ENCODE assay signal across 37 mouse cellular contexts in the genomic region with DNA sequence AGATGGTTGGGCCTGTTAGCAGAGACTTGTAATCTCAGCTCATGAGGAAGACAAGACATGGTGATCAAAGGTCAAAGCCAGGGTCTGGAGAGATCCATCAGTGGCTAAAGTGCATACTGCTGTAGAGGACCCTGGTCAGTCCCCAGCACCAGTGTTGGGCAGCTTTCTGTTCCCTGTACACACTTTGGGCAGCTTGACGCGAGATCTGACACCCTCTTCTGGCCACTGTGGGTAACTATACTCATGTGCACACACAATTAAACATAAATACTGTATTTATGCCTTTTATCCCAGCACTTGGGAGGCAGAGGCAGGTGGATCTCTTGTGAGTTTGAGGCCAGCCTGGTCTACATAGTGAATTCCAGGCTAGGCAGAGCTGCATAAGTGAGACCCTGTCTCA. TPM values are rescaled to one million over a fixed set of nuclear protein-coding genes. Genes with fewer than 3 reads are reported as not detected.
"Had no signal": no experiment of that assay in that cellular context is flagged by ENCODE, and none has a peak within 500 bp of the region (broad histone marks: within the 10 kb centered on the region; RNA-seq: fewer than 3 reads in every experiment).

No protein-coding gene starts in this region.

- H3K9ac ChIP-seq: heart, embryonic 13.5 days; heart, embryonic 15.5 days; hindbrain, embryonic 13.5 days; hindbrain, embryonic 15.5 days; limb, embryonic 13.5 days; limb, embryonic 15.5 days; liver, embryonic 12.5 days; liver, embryonic 15.5 days had no signal

- H3K4me3 ChIP-seq: heart, embryonic 10.5 days; heart, embryonic 13.5 days; heart, embryonic 15.5 days; hindbrain, embryonic 13.5 days; hindbrain, embryonic 15.5 days; layer of hippocampus, adult 2 months; limb, embryonic 13.5 days; limb, embryonic 15.5 days; liver, embryonic 12.5 days; liver, embryonic 15.5 days had no signal

- H3K9me3 ChIP-seq: heart, embryonic 10.5 days; heart, embryonic 13.5 days; heart, embryonic 15.5 days; hindbrain, embryonic 13.5 days; hindbrain, embryonic 15.5 days; limb, embryonic 13.5 days; limb, embryonic 15.5 days; liver, embryonic 12.5 days; liver, embryonic 15.5 days had no signal

- ATAC-seq: hindbrain, postnatal 0 days; intestine, embryonic 16.5 days; liver, embryonic 12.5 days had no signal

- H3K4me2 ChIP-seq: heart, embryonic 13.5 days; heart, embryonic 15.5 days; hindbrain, embryonic 13.5 days; hindbrain, embryonic 15.5 days; limb, embryonic 13.5 days; limb, embryonic 15.5 days; liver, embryonic 12.5 days; liver, embryonic 15.5 days had no signal

- H3K4me1 ChIP-seq: heart, embryonic 10.5 days; heart, embryonic 13.5 days; heart, embryonic 15.5 days; hindbrain, embryonic 15.5 days; limb, embryonic 13.5 days; limb, embryonic 15.5 days; liver, embryonic 12.5 days; liver, embryonic 15.5 days had no signal

- H3K27me3 ChIP-seq: heart, embryonic 13.5 days; heart, embryonic 15.5 days; hindbrain, embryonic 13.5 days; hindbrain, embryonic 15.5 days; limb, embryonic 13.5 days; limb, embryonic 15.5 days; liver, embryonic 12.5 days; liver, embryonic 15.5 days had no signal

- H3K27ac ChIP-seq: heart, embryonic 10.5 days; heart, embryonic 13.5 days; heart, embryonic 15.5 days; hindbrain, embryonic 13.5 days; hindbrain, embryonic 15.5 days; hindbrain, postnatal 0 days; layer of hippocampus, adult 2 months; limb, embryonic 13.5 days; limb, embryonic 15.5 days; liver, embryonic 12.5 days; liver, embryonic 15.5 days had no signal

- DNase-seq: gastrocnemius, postnatal 14 days; gastrocnemius, postnatal 36 days; heart, adult 18-20 months; heart, postnatal 14 days; heart, postnatal 36 days; kidney, adult 11 months; kidney, adult 2 months; kidney, postnatal 10 days; left cerebral cortex, postnatal 4 days had no signal

RNA-seq across cellular contexts. Expression of a gene that starts 15.0 kb away (rescaled TPM):
- total RNA-seq: gastrocnemius, adult 8-10 months; gastrocnemius, postnatal 14 days; gastrocnemius, postnatal 36 days; heart, adult 18-20 months; heart, postnatal 14 days; heart, postnatal 36 days; hematopoietic stem cell, adult 5-6 weeks; hindbrain, postnatal 0 days; layer of hippocampus, adult 2 months; layer of hippocampus, postnatal 10 days; layer of hippocampus, postnatal 25 days; left cerebral cortex, adult 18-20 months; left cerebral cortex, adult 8-10 months; left cerebral cortex, postnatal 10 days; left cerebral cortex, postnatal 25 days; left cerebral cortex, postnatal 4 days had no signal
- polyA plus RNA-seq: heart, embryonic 10.5 days; heart, embryonic 13.5 days; hindbrain, embryonic 11.5 days; hindbrain, embryonic 13.5 days; kidney, embryonic 14.5 days; kidney, embryonic 16.5 days; limb, embryonic 11.5 days; limb, embryonic 13.5 days; limb, embryonic 15.5 days; liver, embryonic 12.5 days had no signal

RNA-seq across cellular contexts. Expression of a gene that starts 35.2 kb away (rescaled TPM):
- total RNA-seq: gastrocnemius, adult 18-20 months; gastrocnemius, adult 8-10 months; gastrocnemius, postnatal 14 days; gastrocnemius, postnatal 36 days; heart, adult 18-20 months; heart, adult 8-10 months; heart, postnatal 14 days; heart, postnatal 36 days; hematopoietic stem cell, adult 5-6 weeks; hindbrain, postnatal 0 days; layer of hippocampus, adult 2 months; layer of hippocampus, postnatal 10 days; layer of hippocampus, postnatal 25 days; left cerebral cortex, adult 18-20 months; left cerebral cortex, adult 8-10 months; left cerebral cortex, postnatal 10 days; left cerebral cortex, postnatal 25 days; left cerebral cortex, postnatal 4 days had no signal
- polyA plus RNA-seq: heart, embryonic 10.5 days; heart, embryonic 13.5 days; heart, embryonic 15.5 days; heart, postnatal 0 days; hindbrain, embryonic 11.5 days; hindbrain, embryonic 13.5 days; hindbrain, embryonic 15.5 days; hindbrain, postnatal 0 days; intestine, embryonic 14.5 days; kidney, adult 2 months; kidney, embryonic 14.5 days; kidney, embryonic 16.5 days; limb, embryonic 11.5 days; limb, embryonic 13.5 days; limb, embryonic 15.5 days; liver, embryonic 12.5 days; liver, embryonic 15.5 days had no signal
